Mouse (Mus musculus) kidney, postnatal 0 days (tissue): ENCODE data around the gene Esrrg. TPM values are rescaled to one million over a fixed set of nuclear protein-coding genes. Genes with fewer than 3 reads are reported as not detected.

Experiments
- ATAC-seq: fragments of 200-750 bp; cut with Nextera tagmentation; replicated peaks from 2 replicates; pipeline ENCODE4 v1.8.0; 2017; ENCODE audit warnings: low read depth, moderate number of reproducible peaks, moderate TSS enrichment, moderate library complexity; ENCODE audit not compliant: low FRiP score
- DNase-seq: peaks from one replicate; pipeline ENCODE4 v3.0.0-alpha.2; 2016; ENCODE audit warnings: low spot score
- H3K27ac ChIP-seq: fragments of 300-500 bp; sonication (generic); 2 replicates; pipeline ENCODE4 v1.5.1; 2014; ENCODE audit warnings: mild to moderate bottlenecking
- H3K27me3 ChIP-seq: fragments of 300-500 bp; sonication (generic); 2 replicates; pipeline ENCODE4 v1.6.1; 2014; ENCODE audit warnings: low read length, mixed read lengths; ENCODE audit not compliant: insufficient read depth
- H3K36me3 ChIP-seq: fragments of 300-500 bp; sonication (generic); 2 replicates; pipeline ENCODE4 v1.6.1; 2014; ENCODE audit warnings: low read length, mixed read lengths; ENCODE audit not compliant: insufficient read depth
- H3K4me1 ChIP-seq: fragments of 300-500 bp; sonication (generic); replicated peaks from 2 replicates; pipeline ENCODE4 v1.6.1; 2014; ENCODE audit warnings: antibody characterized with exemption, low read length, mixed read lengths; ENCODE audit not compliant: insufficient read depth
- H3K4me2 ChIP-seq: fragments of 300-500 bp; sonication (generic); 2 replicates; pipeline ENCODE4 v1.6.1; 2014; ENCODE audit warnings: mild to moderate bottlenecking, low read length, moderate library complexity, mixed read lengths
- H3K4me3 ChIP-seq: fragments of 300-500 bp; sonication (generic); replicated peaks from 2 replicates; pipeline ENCODE4 v1.5.1; 2014; ENCODE audit warnings: low read depth, low read length
- H3K9ac ChIP-seq: fragments of 300-500 bp; sonication (generic); 2 replicates; pipeline ENCODE4 v1.6.1; 2014; ENCODE audit warnings: low read depth, low read length
- H3K9me3 ChIP-seq: fragments of 300-500 bp; sonication (generic); replicated peaks from 2 replicates; pipeline ENCODE4 v1.6.1; 2016; ENCODE audit warnings: low read length, inconsistent platforms, mixed read lengths
- CTCF ChIP-seq: IDR thresholded peaks from 2 replicates; pipeline ENCODE4 v1.5.1; 2016; ENCODE audit warnings: antibody characterized with exemption, low read depth, mild to moderate bottlenecking, moderate library complexity
- WGBS: fragments of 180-500 bp; shearing (Covaris S2); extraction: QIAGEN DNeasy Blood & Tissue Kit; methylation state at CpG from one replicate; pipeline ENCODE4 v1.1.7; 2014; 5-methylcytosine and 5-hydroxymethylcytosine counted together
- polyA plus RNA-seq: library from polyadenylated mRNA; unstranded; fragments of >200 nt; fragmentation: Nextera tagmentation; extraction: Ambion mirVana; gene quantifications from 2 replicates; pipeline ENCODE4 v1.2.1, GENCODE M21; 2015

The Esrrg gene
- polyA plus RNA-seq, 1 experiment from 2014 or later: 26.0 TPM

DNA sequence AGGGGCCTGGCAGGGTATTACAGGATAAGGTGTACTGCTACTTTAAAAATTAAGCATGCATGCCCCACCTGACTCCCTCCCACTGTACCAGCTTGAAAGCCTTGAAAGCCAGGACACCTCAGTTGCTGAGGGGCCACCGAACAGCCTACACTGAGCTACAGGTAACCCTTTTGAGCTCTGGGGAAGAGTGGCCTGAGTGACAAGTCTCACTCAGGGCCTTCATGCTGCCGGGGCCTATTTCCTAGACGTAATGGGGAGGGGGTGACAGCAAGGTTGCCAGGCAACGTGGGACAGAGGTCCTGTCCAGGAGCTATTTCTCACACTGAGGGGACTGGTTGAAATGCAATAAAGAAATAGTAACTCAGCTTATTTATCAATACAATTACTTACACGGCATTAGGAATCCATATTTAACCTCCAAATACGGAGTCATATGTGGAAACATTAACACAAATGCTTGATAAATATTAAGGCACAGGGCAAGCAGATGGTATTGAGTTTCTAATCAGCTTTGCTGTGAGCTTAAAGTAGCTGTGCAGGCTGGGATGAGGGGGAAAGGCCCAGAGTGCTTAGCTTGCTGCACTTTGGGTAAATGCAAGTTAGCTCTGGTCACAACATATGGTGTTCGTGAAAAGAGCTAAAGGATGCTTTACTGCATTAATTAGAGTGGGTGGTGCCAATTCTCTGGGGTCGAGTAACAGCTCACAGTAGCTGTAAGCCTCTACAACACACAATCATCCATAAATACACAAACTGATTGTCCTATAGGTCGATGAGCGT is 653.5 kb downstream of the Esrrg start, which contains the start of gene Ush2a:
TSS of gene Ush2a (plus strand) at position 121 of the 780 bp plus-strand sequence.
- no peak within 1 kb of the TSS for H3K4me3 ChIP-seq
- no peaks in the 10 kb centered on the region for H3K4me1 ChIP-seq
- no peaks in the 10 kb centered on the region for H3K9me3 ChIP-seq
- H3K27me3 ChIP-seq: no peaks in the 10 kb centered on the region
- no peak within 1 kb of the TSS for H3K27ac ChIP-seq
- H3K4me2 ChIP-seq: no peak within 1 kb of the TSS
- no peak within 1 kb of the TSS for H3K9ac ChIP-seq
- TF ChIP-seq CTCF: no peak
- DNase-seq (no peak), ATAC-seq (no peak)
- 61% methylated on average over 10 of the region's 10 CpGs for WGBS
- no peaks in the 10 kb centered on the region for H3K36me3 ChIP-seq
